Mouse (Mus musculus): ENCODE results near the gene Ndufb10. TPM values are rescaled to one million over a fixed set of nuclear protein-coding genes. Genes with fewer than 3 reads are reported as not detected.
A peak's percentile ranks its signal among the peaks of the same experiment; 100 is the strongest.

Gene Ndufb10
- polyA plus RNA-seq, 1 experiment from 2014 or later = 162 TPM

DNA sequence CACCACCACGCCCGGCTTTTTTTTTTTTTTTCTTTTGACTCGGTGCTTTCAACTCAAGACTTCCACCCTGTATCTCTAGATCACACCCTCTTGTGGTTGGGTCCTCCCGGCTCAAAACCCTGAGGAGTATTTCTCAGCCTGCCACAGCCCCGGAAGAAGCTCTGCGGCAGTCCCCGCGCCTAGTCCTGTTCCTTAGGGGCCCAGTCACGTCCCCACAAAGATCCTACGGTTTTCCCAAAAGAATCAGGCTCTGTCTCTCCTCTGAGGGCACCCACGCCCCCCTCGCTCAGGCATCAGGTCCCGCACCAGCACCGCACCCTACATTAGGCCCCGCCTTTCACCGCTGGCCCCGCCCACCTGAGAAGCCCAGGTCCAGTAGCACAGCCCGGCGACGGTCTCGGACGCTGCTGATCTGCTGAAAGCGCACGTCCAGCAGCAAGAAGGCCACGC, 37.1 kb downstream of the Ndufb10 start:
- WGBS (ENCODE audit: insufficient replicate concordance) = under 1% methylated on average over 25 of the region's 25 CpGs
- Histone ChIP-seq H3K9ac (peak overlapping the region; percentile 37), H3K4me1 (replicated peaks) (peaks cover 30% of the 10 kb centered on the region), H3K4me3 (replicated peaks) (peak overlapping the region; percentile 54), H3K27me3 (peaks cover 58% of the 10 kb centered on the region), H3K4me2 (peak overlapping the region; percentile 75), H3K9me3 (replicated peaks) (no peaks in the 10 kb centered on the region), H3K36me3 (replicated peaks) (no peaks in the 10 kb centered on the region), H3K27ac (replicated peaks) (no peak overlapping the region)
- ATAC-seq (ENCODE audit: insufficient read depth) = peak; percentile 55

DNA sequence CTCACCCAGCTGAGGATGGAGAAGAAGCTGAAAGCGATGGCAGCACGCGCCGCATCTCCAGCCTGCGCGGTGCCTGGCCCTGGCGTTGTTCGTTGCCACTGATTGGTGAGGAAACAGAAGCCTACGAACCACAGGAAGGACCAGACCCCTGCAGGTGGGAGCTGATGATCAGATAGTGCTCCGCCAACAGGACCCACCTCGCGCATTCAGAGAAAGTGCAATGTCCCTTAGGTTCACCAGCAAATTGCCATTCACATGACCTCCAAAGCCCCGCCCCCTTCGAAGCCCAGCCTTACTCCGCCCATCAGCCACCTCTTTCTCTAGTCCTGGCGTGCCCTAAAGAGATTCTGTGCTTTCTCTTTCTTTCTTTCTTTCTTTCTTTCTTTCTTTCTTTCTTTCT, 37.8 kb downstream of the Ndufb10 start:
- peaks cover 30% of the 10 kb centered on the region for H3K4me1 ChIP-seq (replicated peaks)
- peaks cover 51% of the 10 kb centered on the region for H3K27me3 ChIP-seq
- no peaks in the 10 kb centered on the region for H3K9me3 ChIP-seq (replicated peaks)
- peaks cover 2% of the 10 kb centered on the region for H3K36me3 ChIP-seq (replicated peaks)
- H3K9ac ChIP-seq = no peak overlapping the region
- H3K4me2 ChIP-seq = peak overlapping the region; percentile 49
- 38% methylated on average over 16 of the region's 16 CpGs for WGBS (ENCODE audit: insufficient replicate concordance)
- H3K27ac ChIP-seq (replicated peaks) = no peak overlapping the region
- H3K4me3 ChIP-seq (replicated peaks) = peak overlapping the region; percentile 29; the same call in 1 of the 2 replicates
- ATAC-seq (ENCODE audit: insufficient read depth) = 0 out of 2 replicates have a peak, but pooled peaks have one; percentile 45

DNA sequence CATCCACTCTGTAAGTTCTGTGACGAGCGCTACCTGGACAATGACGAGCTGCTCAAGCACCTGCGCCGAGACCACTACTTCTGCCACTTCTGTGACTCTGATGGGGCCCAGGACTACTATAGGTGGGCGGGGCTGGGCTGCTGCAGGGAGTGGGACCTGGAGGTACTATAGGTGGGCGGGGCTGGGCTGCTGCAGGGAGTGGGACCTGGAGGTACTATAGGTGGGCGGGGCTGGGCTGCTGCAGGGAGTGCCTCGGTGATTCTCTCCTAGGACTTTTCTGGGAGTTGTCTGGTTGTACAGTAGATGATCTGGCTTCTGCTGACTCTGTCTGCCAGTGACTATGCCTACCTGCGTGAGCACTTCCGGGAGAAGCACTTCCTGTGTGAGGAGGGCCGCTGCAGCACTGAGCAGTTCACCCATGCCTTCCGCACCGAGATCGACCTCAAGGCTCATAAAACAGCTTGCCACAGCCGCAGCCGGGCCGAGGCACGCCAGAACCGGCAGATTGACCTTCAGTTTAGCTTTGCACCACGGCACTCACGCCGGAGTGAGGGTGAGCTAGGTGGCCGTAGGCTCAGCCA, 46.7 kb downstream of the Ndufb10 start:
- Histone ChIP-seq H3K9me3 (replicated peaks) (no peaks in the 10 kb centered on the region), H3K4me2 (no peak overlapping the region), H3K9ac (no peak overlapping the region), H3K4me3 (replicated peaks) (no peak overlapping the region), H3K27ac (replicated peaks) (no peak overlapping the region), H3K4me1 (replicated peaks) (peaks cover 40% of the 10 kb centered on the region), H3K36me3 (replicated peaks) (peaks cover 58% of the 10 kb centered on the region), H3K27me3 (no peaks in the 10 kb centered on the region)
- ATAC-seq (ENCODE audit: insufficient read depth) = no peak
- 78% methylated on average over 24 of the region's 24 CpGs for WGBS (ENCODE audit: insufficient replicate concordance)

DNA sequence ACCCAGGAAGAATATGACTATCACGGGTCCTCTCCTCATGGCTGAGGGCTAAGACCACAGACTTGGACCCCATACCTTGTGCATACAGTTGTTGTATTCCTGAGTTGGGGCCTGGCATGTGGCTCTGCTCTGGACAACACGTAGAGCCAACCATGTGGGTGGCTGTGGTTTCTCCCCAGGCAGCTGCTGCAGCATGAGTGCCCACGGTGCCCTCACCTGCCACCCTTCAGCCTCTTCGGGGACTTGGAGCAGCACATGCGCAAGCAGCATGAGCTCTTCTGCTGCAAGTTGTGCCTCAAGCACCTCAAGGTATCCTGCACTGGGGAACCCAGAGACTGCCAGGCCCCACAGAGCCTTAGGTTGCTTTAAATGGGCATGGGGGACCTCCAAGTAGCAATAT, 47.4 kb downstream of the Ndufb10 start:
- WGBS (ENCODE audit: insufficient replicate concordance) = 86% methylated on average over 5 of the region's 5 CpGs
- peaks cover 58% of the 10 kb centered on the region for H3K36me3 ChIP-seq (replicated peaks)

DNA sequence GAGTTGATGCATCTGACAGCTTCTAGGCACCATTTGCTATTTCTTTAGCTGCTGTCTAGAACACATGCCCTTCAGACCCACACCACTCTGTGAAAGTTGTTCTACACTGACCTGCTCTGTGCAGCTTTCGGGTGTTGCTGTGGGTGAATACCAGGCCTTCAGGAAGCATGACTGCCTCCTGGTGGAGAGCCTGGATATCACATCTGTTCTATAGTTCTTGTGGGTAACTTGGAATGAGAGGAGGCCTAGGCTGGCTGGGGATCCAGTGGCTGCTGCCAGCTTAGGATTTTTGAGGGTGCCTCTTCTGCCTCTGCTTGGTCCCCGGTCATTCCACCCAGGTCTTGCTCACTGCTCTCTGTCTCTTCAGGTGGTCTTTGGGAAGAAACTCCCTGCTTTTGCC, 48.1 kb downstream of the Ndufb10 start:
- Histone ChIP-seq H3K36me3 (replicated peaks) (peaks cover 53% of the 10 kb centered on the region), H3K4me1 (replicated peaks) (peaks cover 54% of the 10 kb centered on the region), H3K4me3 (replicated peaks) (no peak overlapping the region), H3K27ac (replicated peaks) (no peak overlapping the region), H3K9ac (no peak overlapping the region), H3K9me3 (replicated peaks) (no peaks in the 10 kb centered on the region), H3K4me2 (no peak overlapping the region), H3K27me3 (no peaks in the 10 kb centered on the region)
- WGBS (ENCODE audit: insufficient replicate concordance) = 57% methylated on average over 2 of the region's 2 CpGs
- no peak for ATAC-seq (ENCODE audit: insufficient read depth)

More for the DNA sequence above, 47.4 kb downstream of the Ndufb10 start:
- Histone ChIP-seq H3K4me1 (replicated peaks) (peaks cover 48% of the 10 kb centered on the region), H3K27me3 (no peaks in the 10 kb centered on the region), H3K4me3 (replicated peaks) (no peak overlapping the region), H3K27ac (replicated peaks) (no peak overlapping the region), H3K4me2 (no peak overlapping the region), H3K9me3 (replicated peaks) (no peaks in the 10 kb centered on the region), H3K9ac (no peak overlapping the region)
- no peak for ATAC-seq (ENCODE audit: insufficient read depth)

DNA sequence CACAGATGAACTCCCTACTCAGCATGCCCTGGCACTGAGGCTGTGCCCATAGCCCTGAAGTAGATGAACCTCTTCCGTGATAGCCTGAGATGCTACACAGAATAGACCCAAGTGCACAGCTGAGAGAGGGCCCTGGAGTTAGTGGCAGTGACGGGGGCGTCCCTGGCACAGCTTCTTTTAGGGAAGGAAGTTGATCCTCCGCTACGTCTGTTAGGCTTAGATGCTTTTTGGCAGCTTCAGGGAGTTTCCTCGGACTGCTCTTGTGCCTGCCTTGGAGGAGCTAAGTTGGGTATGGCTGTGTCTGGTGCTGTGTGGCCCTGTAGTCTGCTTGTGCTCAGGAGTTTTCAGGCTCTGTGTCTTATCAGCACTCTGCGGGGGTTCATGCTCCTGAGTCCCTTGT, 50.0 kb downstream of the Ndufb10 start:
- H3K27me3 ChIP-seq = no peaks in the 10 kb centered on the region
- no peak overlapping the region for H3K4me3 ChIP-seq (replicated peaks)
- H3K4me2 ChIP-seq = no peak overlapping the region
- peaks cover 68% of the 10 kb centered on the region for H3K4me1 ChIP-seq (replicated peaks)
- peaks cover 34% of the 10 kb centered on the region for H3K36me3 ChIP-seq (replicated peaks)
- no peak for ATAC-seq (ENCODE audit: insufficient read depth)
- H3K9ac ChIP-seq = no peak overlapping the region
- 53% methylated on average over 7 of the region's 7 CpGs for WGBS (ENCODE audit: insufficient replicate concordance)
- no peaks in the 10 kb centered on the region for H3K9me3 ChIP-seq (replicated peaks)
- peak overlapping the region; percentile 33; the same call in 1 of the 2 replicates for H3K27ac ChIP-seq (replicated peaks)

DNA sequence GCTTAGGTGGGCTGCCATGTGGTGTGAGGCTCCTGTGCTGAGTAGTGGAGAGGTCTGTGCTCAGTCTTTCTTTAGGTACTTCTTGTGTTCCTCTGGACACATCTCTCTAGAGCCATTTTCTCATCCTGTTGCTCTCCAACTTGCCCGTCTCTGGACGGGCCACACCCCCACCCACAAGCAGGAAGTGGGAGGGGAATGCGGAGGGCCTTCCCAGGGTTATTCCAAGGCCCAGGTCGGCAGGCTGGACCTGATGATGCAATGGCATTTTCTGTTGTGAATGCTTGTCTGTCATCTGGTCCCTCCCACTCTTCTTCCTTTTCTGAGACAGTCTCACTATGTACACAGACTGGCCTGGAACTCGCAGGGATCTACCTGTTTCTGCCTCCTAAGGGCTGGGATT, 52.1 kb downstream of the Ndufb10 start:
- WGBS (ENCODE audit: insufficient replicate concordance) = 9% methylated on average over 5 of the region's 5 CpGs
- H3K27ac ChIP-seq (replicated peaks) = peak overlapping the region; percentile 88
- peak overlapping the region; percentile 9; the same call in 1 of the 2 replicates for H3K4me3 ChIP-seq (replicated peaks)
- peak; percentile 20; the same call in 1 of the 2 replicates for ATAC-seq (ENCODE audit: insufficient read depth)
- H3K36me3 ChIP-seq (replicated peaks) = peaks cover 13% of the 10 kb centered on the region
- H3K27me3 ChIP-seq = no peaks in the 10 kb centered on the region
- no peaks in the 10 kb centered on the region for H3K9me3 ChIP-seq (replicated peaks)
- H3K4me2 ChIP-seq = peak overlapping the region; percentile 89
- peaks cover 75% of the 10 kb centered on the region for H3K4me1 ChIP-seq (replicated peaks)
- no peak overlapping the region for H3K9ac ChIP-seq

Other genes with a start within 250 kb of the Ndufb10 start
- gene Mlst8, start 245.4 kb downstream of the Ndufb10 start, polyA plus RNA-seq (2015; fragmentation: Nextera tagmentation; extraction: Ambion mirVana) = 12.0 and 13.6 TPM in 2 replicates
- 0.05 and 0.09 TPM in 2 replicates for gene Caskin1, start 235.9 kb downstream of the Ndufb10 start, polyA plus RNA-seq (2015; fragmentation: Nextera tagmentation; extraction: Ambion mirVana)
- gene Traf7, start 196.5 kb downstream of the Ndufb10 start, polyA plus RNA-seq (2015; fragmentation: Nextera tagmentation; extraction: Ambion mirVana) = 32.9 and 35.2 TPM in 2 replicates
- 0.64 and 0.74 TPM in 2 replicates for gene Rab26, start 190.3 kb downstream of the Ndufb10 start, polyA plus RNA-seq (2015; fragmentation: Nextera tagmentation; extraction: Ambion mirVana)
- gene Pkd1, start 174.6 kb downstream of the Ndufb10 start, polyA plus RNA-seq (2015; fragmentation: Nextera tagmentation; extraction: Ambion mirVana) = 2.6 and 3.0 TPM in 2 replicates
- gene Tsc2, start 91.8 kb downstream of the Ndufb10 start, polyA plus RNA-seq (2015; fragmentation: Nextera tagmentation; extraction: Ambion mirVana) = 18.8 and 21.4 TPM in 2 replicates
- 5.8 and 6.4 TPM in 2 replicates for gene Nthl1, start 91.8 kb downstream of the Ndufb10 start, polyA plus RNA-seq (2015; fragmentation: Nextera tagmentation; extraction: Ambion mirVana)
- 10.8 and 13.8 TPM in 2 replicates for gene Slc9a3r2, start 74.2 kb downstream of the Ndufb10 start, polyA plus RNA-seq (2015; fragmentation: Nextera tagmentation; extraction: Ambion mirVana)
- gene Npw, start 66.0 kb downstream of the Ndufb10 start, polyA plus RNA-seq (2015; fragmentation: Nextera tagmentation; extraction: Ambion mirVana) = 0.30 TPM in 1 of 2 replicates, not detected in the other
- 9.9 and 12.5 TPM in 2 replicates for gene Zfp598, start 54.8 kb downstream of the Ndufb10 start, polyA plus RNA-seq (2015; fragmentation: Nextera tagmentation; extraction: Ambion mirVana)
- gene Syngr3, start 34.5 kb downstream of the Ndufb10 start, polyA plus RNA-seq (2015; fragmentation: Nextera tagmentation; extraction: Ambion mirVana) = 0.07 and 0.16 TPM in 2 replicates
- gene Gfer, start 28.3 kb downstream of the Ndufb10 start, polyA plus RNA-seq (2015; fragmentation: Nextera tagmentation; extraction: Ambion mirVana) = 22.8 and 25.2 TPM in 2 replicates
- 0.14 and 0.16 TPM in 2 replicates for gene Noxo1, start 28.2 kb downstream of the Ndufb10 start, polyA plus RNA-seq (2015; fragmentation: Nextera tagmentation; extraction: Ambion mirVana)
- 35.0 and 40.6 TPM in 2 replicates for gene Tbl3, start 16.8 kb downstream of the Ndufb10 start, polyA plus RNA-seq (2015; fragmentation: Nextera tagmentation; extraction: Ambion mirVana)
- not detected in 2 replicates for gene Rnf151, start 6.4 kb downstream of the Ndufb10 start, polyA plus RNA-seq (2015; fragmentation: Nextera tagmentation; extraction: Ambion mirVana)
- 1,043 and 1,068 TPM in 2 replicates for gene Rps2, start 6.4 kb downstream of the Ndufb10 start, polyA plus RNA-seq (2015; fragmentation: Nextera tagmentation; extraction: Ambion mirVana)
- gene Rpl3l, start 3.3 kb upstream of the Ndufb10 start, polyA plus RNA-seq (2015; fragmentation: Nextera tagmentation; extraction: Ambion mirVana) = 0.09 and 0.15 TPM in 2 replicates
- gene Msrb1, start 12.2 kb upstream of the Ndufb10 start, polyA plus RNA-seq (2015; fragmentation: Nextera tagmentation; extraction: Ambion mirVana) = 31.1 and 32.9 TPM in 2 replicates
- gene Hs3st6, start 28.5 kb upstream of the Ndufb10 start, polyA plus RNA-seq (2015; fragmentation: Nextera tagmentation; extraction: Ambion mirVana) = 0.07 TPM in 1 of 2 replicates, not detected in the other
- 0.35 and 0.54 TPM in 2 replicates for gene Meiob, start 79.8 kb upstream of the Ndufb10 start, polyA plus RNA-seq (2015; fragmentation: Nextera tagmentation; extraction: Ambion mirVana)
- 117 and 135 TPM in 2 replicates for gene Hagh, start 115.7 kb upstream of the Ndufb10 start, polyA plus RNA-seq (2015; fragmentation: Nextera tagmentation; extraction: Ambion mirVana)
- gene Fahd1, start 125.9 kb upstream of the Ndufb10 start, polyA plus RNA-seq (2015; fragmentation: Nextera tagmentation; extraction: Ambion mirVana) = 41.1 and 44.2 TPM in 2 replicates
- gene Igfals, start 141.5 kb upstream of the Ndufb10 start, polyA plus RNA-seq (2015; fragmentation: Nextera tagmentation; extraction: Ambion mirVana) = 9.6 and 11.5 TPM in 2 replicates
- 68.1 and 73.5 TPM in 2 replicates for gene Nubp2, start 161.9 kb upstream of the Ndufb10 start, polyA plus RNA-seq (2015; fragmentation: Nextera tagmentation; extraction: Ambion mirVana)
- 45.2 and 48.4 TPM in 2 replicates for gene Spsb3, start 162.2 kb upstream of the Ndufb10 start, polyA plus RNA-seq (2015; fragmentation: Nextera tagmentation; extraction: Ambion mirVana)
- 11.5 and 13.0 TPM in 2 replicates for gene Eme2, start 170.6 kb upstream of the Ndufb10 start, polyA plus RNA-seq (2015; fragmentation: Nextera tagmentation; extraction: Ambion mirVana)
- 52.3 and 52.8 TPM in 2 replicates for gene Mrps34, start 170.6 kb upstream of the Ndufb10 start, polyA plus RNA-seq (2015; fragmentation: Nextera tagmentation; extraction: Ambion mirVana)
- 53.4 and 60.1 TPM in 2 replicates for gene Nme3, start 172.0 kb upstream of the Ndufb10 start, polyA plus RNA-seq (2015; fragmentation: Nextera tagmentation; extraction: Ambion mirVana)
- gene Mapk8ip3, start 212.5 kb upstream of the Ndufb10 start, polyA plus RNA-seq (2015; fragmentation: Nextera tagmentation; extraction: Ambion mirVana) = 8.3 and 10.0 TPM in 2 replicates
- gene Jpt2, start 236.2 kb upstream of the Ndufb10 start, polyA plus RNA-seq (2015; fragmentation: Nextera tagmentation; extraction: Ambion mirVana) = 60.0 and 62.4 TPM in 2 replicates